Mouse (Mus musculus) intestine, embryonic 16.5 days (tissue): Measurements from ENCODE around the gene Kmt2d. TPM values are rescaled to one million over a fixed set of nuclear protein-coding genes. Genes with fewer than 3 reads are reported as not detected.

Source experiments
- ATAC-seq: fragments of 200-750 bp; cut with Nextera tagmentation; 2 replicates; pipeline ENCODE4 v1.8.0; 2017; ENCODE audit warnings: moderate TSS enrichment, moderate library complexity
- H3K27ac ChIP-seq: fragments of 300-500 bp; sonication (generic); 2 replicates; pipeline ENCODE4 v1.5.1; 2014; ENCODE audit warnings: mild to moderate bottlenecking, low read length
- H3K27me3 ChIP-seq: fragments of 300-500 bp; sonication (generic); replicated peaks from 2 replicates; pipeline ENCODE4 v1.6.1; 2014; ENCODE audit warnings: low read length, control low read depth, mixed read lengths; ENCODE audit not compliant: control insufficient read depth, insufficient read depth
- H3K36me3 ChIP-seq: fragments of 300-500 bp; sonication (generic); 2 replicates; pipeline ENCODE4 v1.6.1; 2014; ENCODE audit warnings: low read length, control low read depth; ENCODE audit not compliant: control insufficient read depth, insufficient read depth
- H3K4me1 ChIP-seq: fragments of 300-500 bp; sonication (generic); 2 replicates; pipeline ENCODE4 v1.6.1; 2014; ENCODE audit warnings: low read length, control low read depth, mixed read lengths; ENCODE audit not compliant: control insufficient read depth, insufficient read depth
- H3K4me2 ChIP-seq: fragments of 300-500 bp; sonication (generic); 2 replicates; pipeline ENCODE4 v1.6.1; 2014; ENCODE audit warnings: low read depth, low read length, control low read depth
- H3K4me3 ChIP-seq: fragments of 300-500 bp; sonication (generic); 2 replicates; pipeline ENCODE4 v1.5.1; 2014; ENCODE audit warnings: mild to moderate bottlenecking, low read length
- H3K9ac ChIP-seq: fragments of 300-500 bp; sonication (generic); 2 replicates; pipeline ENCODE4 v1.6.1; 2014; ENCODE audit warnings: low read depth, low read length
- H3K9me3 ChIP-seq: fragments of 300-500 bp; sonication (generic); 2 replicates; pipeline ENCODE4 v1.6.1; 2016; ENCODE audit warnings: low read length, control low read depth; ENCODE audit not compliant: control insufficient read depth
- WGBS: fragments of 180-500 bp; shearing (Covaris S2); extraction: QIAGEN DNeasy Blood & Tissue Kit; methylation state at CpG from one replicate; pipeline ENCODE4 v1.1.7; 2014; 5-methylcytosine and 5-hydroxymethylcytosine counted together
- polyA plus RNA-seq: library from polyadenylated mRNA; unstranded; fragments of >200 nt; fragmentation: Nextera tagmentation; extraction: Ambion mirVana; gene quantifications from 2 replicates; pipeline ENCODE4 v1.2.1, GENCODE M21; 2015

The Kmt2d gene
- polyA plus RNA-seq, 1 experiment from 2014 or later, result 7.7 TPM

- Histone ChIP-seq H3K9me3 (no peaks in the 10 kb centered on the region), H3K4me1 (peaks cover 25% of the 10 kb centered on the region), H3K36me3 (no peaks in the 10 kb centered on the region), H3K27ac (peak overlapping the region; percentile 97), H3K27me3 (no peaks in the 10 kb centered on the region), H3K4me2 (peak overlapping the region; percentile 69), H3K4me3 (peak overlapping the region; percentile 72), H3K9ac (peak overlapping the region; percentile 90)
- peak; percentile 71 for ATAC-seq
- 1% methylated on average over 48 of the region's 51 CpGs for WGBS
Observed at GRCm38 (mm10) chr15:98871916-98872888, 1.2 kb upstream of the Kmt2d start.

- Histone ChIP-seq H3K27me3 (no peaks in the 10 kb centered on the region), H3K27ac (peak overlapping the region; percentile 97), H3K4me2 (peak overlapping the region; percentile 97), H3K4me3 (peak overlapping the region; percentile 72), H3K9me3 (no peaks in the 10 kb centered on the region), H3K36me3 (peaks cover 9% of the 10 kb centered on the region), H3K4me1 (peaks cover 25% of the 10 kb centered on the region), H3K9ac (peak overlapping the region; percentile 90)
- WGBS, result under 1% methylated on average over 16 of the region's 16 CpGs
- no peak for ATAC-seq
Observed at GRCm38 (mm10) chr15:98870179-98871069, 580 bp downstream of the Kmt2d start.

- peaks cover 10% of the 10 kb centered on the region for H3K36me3 ChIP-seq
- H3K27me3 ChIP-seq, result no peaks in the 10 kb centered on the region
- H3K4me1 ChIP-seq, result peaks cover 25% of the 10 kb centered on the region
- H3K9me3 ChIP-seq, result no peaks in the 10 kb centered on the region
- peak; percentile 28; the same call in 1 of the 2 replicates for ATAC-seq
- 5% methylated on average over 8 of the region's 8 CpGs for WGBS
- H3K4me2 ChIP-seq, result peak overlapping the region; percentile 97
- peak overlapping the region; percentile 90 for H3K9ac ChIP-seq
- peak overlapping the region; percentile 97 for H3K27ac ChIP-seq
- H3K4me3 ChIP-seq, result peak overlapping the region; percentile 72
Observed at GRCm38 (mm10) chr15:98869342-98870178, 1.4 kb downstream of the Kmt2d start.

GRCm38 (mm10) chr15:98868346-98869063, 2.5 kb downstream of the Kmt2d start:
- H3K27me3 ChIP-seq, result no peaks in the 10 kb centered on the region

GRCm38 (mm10) chr15:98867321-98867720, 3.7 kb downstream of the Kmt2d start:
- H3K27me3 ChIP-seq, result no peaks in the 10 kb centered on the region
- H3K4me2 ChIP-seq, result peak overlapping the region; percentile 97; the same call in 1 of the 2 replicates
- H3K4me1 ChIP-seq, result peaks cover 22% of the 10 kb centered on the region
- no peak overlapping the region for H3K9ac ChIP-seq
- H3K4me3 ChIP-seq, result no peak overlapping the region
- 57% methylated on average over 6 of the region's 6 CpGs for WGBS
- no peaks in the 10 kb centered on the region for H3K9me3 ChIP-seq
- peaks cover 16% of the 10 kb centered on the region for H3K36me3 ChIP-seq
- no peak for ATAC-seq
- H3K27ac ChIP-seq, result no peak overlapping the region

More at GRCm38 (mm10) chr15:98868346-98869063, 2.5 kb downstream of the Kmt2d start:
- Histone ChIP-seq H3K4me2 (peak overlapping the region; percentile 97), H3K9ac (peak overlapping the region; percentile 90), H3K4me3 (peak overlapping the region; percentile 72), H3K36me3 (peaks cover 10% of the 10 kb centered on the region), H3K4me1 (peaks cover 25% of the 10 kb centered on the region), H3K27ac (peak overlapping the region; percentile 28; the same call in 1 of the 2 replicates), H3K9me3 (no peaks in the 10 kb centered on the region)
- ATAC-seq, result no peak
- WGBS, result 31% methylated on average over 11 of the region's 11 CpGs

GRCm38 (mm10) chr15:98866501-98866900, 4.5 kb downstream of the Kmt2d start:
- Histone ChIP-seq H3K36me3 (peaks cover 23% of the 10 kb centered on the region), H3K9me3 (no peaks in the 10 kb centered on the region), H3K4me1 (peaks cover 22% of the 10 kb centered on the region), H3K9ac (peak overlapping the region; percentile 11; the same call in 1 of the 2 replicates), H3K27ac (no peak overlapping the region), H3K27me3 (no peaks in the 10 kb centered on the region), H3K4me2 (no peak overlapping the region), H3K4me3 (no peak overlapping the region)
- 75% methylated on average over 5 of the region's 5 CpGs for WGBS
- no peak for ATAC-seq

- no peaks in the 10 kb centered on the region for H3K27me3 ChIP-seq
- H3K27ac ChIP-seq, result no peak overlapping the region
- 96% methylated on average over 8 of the region's 8 CpGs for WGBS
- H3K9me3 ChIP-seq, result no peaks in the 10 kb centered on the region
- peaks cover 30% of the 10 kb centered on the region for H3K36me3 ChIP-seq
- ATAC-seq, result no peak
- 0 out of 2 replicates have a peak overlapping the region, but pooled peaks have one; percentile 11 for H3K9ac ChIP-seq
- peaks cover 22% of the 10 kb centered on the region for H3K4me1 ChIP-seq
- no peak overlapping the region for H3K4me3 ChIP-seq
- H3K4me2 ChIP-seq, result no peak overlapping the region
Observed at GRCm38 (mm10) chr15:98865771-98866170, 5.2 kb downstream of the Kmt2d start.

- Histone ChIP-seq H3K4me2 (no peak overlapping the region), H3K9ac (no peak overlapping the region), H3K36me3 (peaks cover 35% of the 10 kb centered on the region), H3K9me3 (no peaks in the 10 kb centered on the region), H3K4me1 (peaks cover 22% of the 10 kb centered on the region), H3K27ac (no peak overlapping the region), H3K27me3 (no peaks in the 10 kb centered on the region), H3K4me3 (no peak overlapping the region)
- no peak for ATAC-seq
- 94% methylated on average over 6 of the region's 6 CpGs for WGBS
Observed at GRCm38 (mm10) chr15:98864951-98865350, 6.1 kb downstream of the Kmt2d start.
